ENCODE assay signal across 10 mouse cellular contexts in the genomic region with DNA sequence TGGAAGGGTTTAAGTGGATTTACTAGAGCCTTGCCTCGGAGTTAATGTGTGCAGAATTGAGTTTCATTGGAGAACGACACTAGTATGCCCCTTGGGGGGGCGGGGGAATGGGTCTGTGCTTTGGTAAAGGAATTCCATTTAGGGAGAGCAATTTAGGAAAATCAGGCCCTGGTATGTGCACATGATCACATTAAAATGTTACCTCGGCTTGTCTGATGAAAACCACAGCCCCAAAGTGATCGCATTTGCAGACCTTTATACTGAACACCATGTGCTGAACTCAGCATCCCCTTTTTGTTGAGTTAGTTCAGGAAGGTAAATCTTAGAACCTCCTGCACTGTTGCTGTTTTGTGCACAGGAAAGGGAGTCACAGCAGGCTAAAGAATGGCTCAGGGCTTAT.
DNase-seq lines count a peak whose midpoint lies in the region; ATAC-seq and TF ChIP-seq lines count a peak whose summit lies in the region.
"Had no signal": no experiment of that assay in that cellular context is flagged by ENCODE, and none has a peak within 500 bp of the region (broad histone marks: within the 10 kb centered on the region; RNA-seq: fewer than 3 reads in every experiment).

No protein-coding gene starts in this region.

- no peaks in the 10 kb centered on the region for H3K27me3 ChIP-seq in embryonic facial prominence, embryonic 15.5 days
- H3K27me3 ChIP-seq: CH12.LX had no signal

- 27% methylated on average over 5 of the region's 5 CpGs for WGBS in embryonic facial prominence, embryonic 15.5 days

- no peak overlapping the region for H3K4me2 ChIP-seq in embryonic facial prominence, embryonic 15.5 days (replicated peaks)

- H3K9ac ChIP-seq in embryonic facial prominence, embryonic 15.5 days = no peak overlapping the region

- peak overlapping the region; percentile 43 for H3K27ac ChIP-seq in layer of hippocampus, adult 2 months
- H3K27ac ChIP-seq in bone marrow macrophage, adult 2 months (ENCODE audit: insufficient read depth, low read depth, low read length) = 0 out of 2 replicates have a peak overlapping the region, but pooled peaks have one; percentile 20
- H3K27ac ChIP-seq in embryonic facial prominence, embryonic 15.5 days (replicated peaks) = peak overlapping the region; percentile 63

- H3K36me3 ChIP-seq in embryonic facial prominence, embryonic 15.5 days = no peaks in the 10 kb centered on the region

- ATAC-seq in embryonic facial prominence, embryonic 15.5 days (ENCODE audit: insufficient number of reproducible peaks, low FRiP score, low TSS enrichment, low read depth) = no peak
- no peak for ATAC-seq in erythroid progenitor cell, adult 5-6 weeks (replicated peaks; ENCODE audit: low FRiP score, poor library complexity, severe bottlenecking)

- TF ChIP-seq POLR2A in bone marrow macrophage, adult 2 months (IDR thresholded peaks at IDR 0.05; ENCODE audit: borderline replicate concordance, low read depth, low read length) = no peak

- peaks cover 14% of the 10 kb centered on the region for H3K4me1 ChIP-seq in bone marrow macrophage, adult 2 months (ENCODE audit: control insufficient read depth, insufficient read depth, low read length)
- H3K4me1 ChIP-seq in embryonic facial prominence, embryonic 15.5 days = peaks cover 17% of the 10 kb centered on the region

- H3K4me3 ChIP-seq in layer of hippocampus, adult 2 months = no peak overlapping the region
- H3K4me3 ChIP-seq in bone marrow macrophage, adult 2 months (ENCODE audit: insufficient read depth, low read length) = no peak overlapping the region
- no peak overlapping the region for H3K4me3 ChIP-seq in embryonic facial prominence, embryonic 15.5 days (replicated peaks)

- TF ChIP-seq CTCF in layer of hippocampus, adult 2 months (conservative IDR thresholded peaks at IDR 0.05) = no peak
- no peak for TF ChIP-seq CTCF in bone marrow macrophage, adult 2 months (IDR thresholded peaks at IDR 0.05; ENCODE audit: low read depth, low read length)

- DNase-seq in gastrocnemius, postnatal 25 days = peak; percentile 36
- DNase-seq in gastrocnemius, postnatal 10 days = no peak
- DNase-seq in layer of hippocampus, adult 2 months (ENCODE audit: low spot score in 2 of 2) = no peak
- no peak for DNase-seq in layer of hippocampus, adult 9-11 months
- DNase-seq: heart, postnatal 14 days; lung, postnatal 14 days had no signal

- H3K9me3 ChIP-seq in embryonic facial prominence, embryonic 15.5 days (replicated peaks) = no peaks in the 10 kb centered on the region
